Mouse (Mus musculus): ENCODE results near the gene Ntrk3. TPM values are rescaled to one million over a fixed set of nuclear protein-coding genes. Genes with fewer than 3 reads are reported as not detected.

Gene Ntrk3
- polyA plus RNA-seq, 1 experiment from 2014 or later = 37.4 TPM

DNA sequence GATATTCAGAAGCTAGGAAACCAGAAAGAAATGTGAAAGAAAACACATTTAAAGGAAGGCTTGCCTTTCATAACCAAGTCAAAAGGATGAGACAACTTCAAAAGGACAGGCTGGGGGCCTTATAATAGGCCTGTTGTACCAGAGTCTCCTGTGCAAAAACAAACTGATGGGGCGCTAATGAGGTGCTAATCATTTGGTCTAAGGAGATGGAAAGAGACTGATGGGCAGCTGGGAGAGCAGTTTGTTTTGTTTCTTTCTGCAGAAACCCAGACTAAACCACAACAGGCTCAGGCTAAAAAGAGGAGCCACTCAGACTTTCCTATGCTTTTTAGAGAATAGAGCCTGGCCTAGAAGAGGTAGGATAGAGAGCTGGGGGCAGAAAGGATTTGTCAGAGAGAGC, 554.4 kb downstream of the Ntrk3 start:
- Histone ChIP-seq H3K27ac (ENCODE audit: low read length) (no peak overlapping the region), H3K27me3 (replicated peaks; ENCODE audit: control insufficient read depth, insufficient read depth, low read length) (no peaks in the 10 kb centered on the region), H3K36me3 (ENCODE audit: control insufficient read depth, insufficient read depth) (peaks cover 2% of the 10 kb centered on the region; the same call in 1 of the 2 replicates), H3K4me3 (replicated peaks; ENCODE audit: low read length) (no peak overlapping the region), H3K9me3 (ENCODE audit: control insufficient read depth, low read length) (no peaks in the 10 kb centered on the region), H3K4me2 (ENCODE audit: low read length) (no peak overlapping the region), H3K9ac (replicated peaks; ENCODE audit: low read depth, low read length) (no peak overlapping the region), H3K4me1 (replicated peaks; ENCODE audit: control insufficient read depth, insufficient read depth, low read length) (no peaks in the 10 kb centered on the region; the same call in 1 of the 2 replicates)
- WGBS = 20% methylated on average over 1 of the region's 1 CpGs
- ATAC-seq = peak; percentile 57

- no peak overlapping the region for H3K4me3 ChIP-seq (replicated peaks; ENCODE audit: low read length)
- ATAC-seq = 0 out of 2 replicates have a peak, but pooled peaks have one; percentile 43
These were observed 557.7 kb downstream of the Ntrk3 start for GRCm38 (mm10) chr7:78179996-78180665.

GRCm38 (mm10) chr7:78172267-78172955, 565.4 kb downstream of the Ntrk3 start:
- H3K4me2 ChIP-seq (ENCODE audit: low read length) = no peak overlapping the region
- H3K4me1 ChIP-seq (replicated peaks; ENCODE audit: control insufficient read depth, insufficient read depth, low read length) = no peaks in the 10 kb centered on the region
- no peaks in the 10 kb centered on the region for H3K27me3 ChIP-seq (replicated peaks; ENCODE audit: control insufficient read depth, insufficient read depth, low read length)
- H3K9me3 ChIP-seq (ENCODE audit: control insufficient read depth, low read length) = no peaks in the 10 kb centered on the region
- no peak overlapping the region for H3K9ac ChIP-seq (replicated peaks; ENCODE audit: low read depth, low read length)
- H3K36me3 ChIP-seq (ENCODE audit: control insufficient read depth, insufficient read depth) = no peaks in the 10 kb centered on the region
- no peak overlapping the region for H3K4me3 ChIP-seq (replicated peaks; ENCODE audit: low read length)
- WGBS = 82% methylated on average over 5 of the region's 5 CpGs
- ATAC-seq = no peak
- H3K27ac ChIP-seq (ENCODE audit: low read length) = no peak overlapping the region

More at GRCm38 (mm10) chr7:78179996-78180665, 557.7 kb downstream of the Ntrk3 start:
- Histone ChIP-seq H3K36me3 (ENCODE audit: control insufficient read depth, insufficient read depth) (no peaks in the 10 kb centered on the region), H3K9me3 (ENCODE audit: control insufficient read depth, low read length) (no peaks in the 10 kb centered on the region), H3K27me3 (replicated peaks; ENCODE audit: control insufficient read depth, insufficient read depth, low read length) (no peaks in the 10 kb centered on the region), H3K4me1 (replicated peaks; ENCODE audit: control insufficient read depth, insufficient read depth, low read length) (no peaks in the 10 kb centered on the region; the same call in 1 of the 2 replicates), H3K9ac (replicated peaks; ENCODE audit: low read depth, low read length) (no peak overlapping the region), H3K4me2 (ENCODE audit: low read length) (no peak overlapping the region), H3K27ac (ENCODE audit: low read length) (no peak overlapping the region)
- 46% methylated on average over 4 of the region's 4 CpGs for WGBS

GRCm38 (mm10) chr7:78165466-78165865, 572.3 kb downstream of the Ntrk3 start:
- peak overlapping the region; percentile 58; the same call in 1 of the 2 replicates for H3K27ac ChIP-seq (ENCODE audit: low read length)

GRCm38 (mm10) chr7:78157946-78158345, 579.9 kb downstream of the Ntrk3 start:
- Histone ChIP-seq H3K27ac (ENCODE audit: low read length) (no peak overlapping the region), H3K9ac (replicated peaks; ENCODE audit: low read depth, low read length) (no peak overlapping the region), H3K27me3 (replicated peaks; ENCODE audit: control insufficient read depth, insufficient read depth, low read length) (no peaks in the 10 kb centered on the region), H3K4me2 (ENCODE audit: low read length) (no peak overlapping the region), H3K9me3 (ENCODE audit: control insufficient read depth, low read length) (no peaks in the 10 kb centered on the region), H3K36me3 (ENCODE audit: control insufficient read depth, insufficient read depth) (no peaks in the 10 kb centered on the region), H3K4me3 (replicated peaks; ENCODE audit: low read length) (no peak overlapping the region), H3K4me1 (replicated peaks; ENCODE audit: control insufficient read depth, insufficient read depth, low read length) (no peaks in the 10 kb centered on the region)
- no peak for ATAC-seq
- 93% methylated on average over 2 of the region's 2 CpGs for WGBS

More at GRCm38 (mm10) chr7:78165466-78165865, 572.3 kb downstream of the Ntrk3 start:
- peak; percentile 65 for ATAC-seq
- H3K4me2 ChIP-seq (ENCODE audit: low read length) = no peak overlapping the region
- no peaks in the 10 kb centered on the region for H3K9me3 ChIP-seq (ENCODE audit: control insufficient read depth, low read length)
- no peak overlapping the region for H3K4me3 ChIP-seq (replicated peaks; ENCODE audit: low read length)
- 20% methylated on average over 1 of the region's 1 CpGs for WGBS
- no peaks in the 10 kb centered on the region for H3K36me3 ChIP-seq (ENCODE audit: control insufficient read depth, insufficient read depth)
- 0 out of 2 replicates have a peak, but pooled peaks cover 2% of the 10 kb centered on the region for H3K4me1 ChIP-seq (replicated peaks; ENCODE audit: control insufficient read depth, insufficient read depth, low read length)
- H3K9ac ChIP-seq (replicated peaks; ENCODE audit: low read depth, low read length) = no peak overlapping the region
- no peaks in the 10 kb centered on the region for H3K27me3 ChIP-seq (replicated peaks; ENCODE audit: control insufficient read depth, insufficient read depth, low read length)

DNA sequence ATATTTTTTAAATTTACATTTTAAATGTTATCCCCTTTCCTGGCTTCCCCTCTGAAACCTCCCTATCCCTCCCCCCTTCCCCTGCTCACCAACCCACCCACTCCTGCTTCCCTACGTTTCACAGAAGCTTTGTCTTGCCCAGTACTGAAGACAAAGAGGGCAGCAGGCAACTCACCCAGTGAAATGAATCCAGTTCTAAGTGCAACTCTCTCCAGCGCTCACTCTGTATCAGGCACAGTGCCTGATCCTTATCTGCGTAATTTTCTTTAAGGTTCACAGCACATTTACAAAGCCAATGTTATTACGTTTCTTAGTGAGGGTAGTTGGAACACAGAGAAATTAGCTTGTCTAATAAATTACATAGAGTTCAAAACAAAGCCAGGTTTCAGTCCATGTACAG, 592.6 kb downstream of the Ntrk3 start:
- no peak for ATAC-seq
- Histone ChIP-seq H3K9me3 (ENCODE audit: control insufficient read depth, low read length) (no peaks in the 10 kb centered on the region), H3K9ac (replicated peaks; ENCODE audit: low read depth, low read length) (no peak overlapping the region), H3K4me2 (ENCODE audit: low read length) (no peak overlapping the region), H3K27me3 (replicated peaks; ENCODE audit: control insufficient read depth, insufficient read depth, low read length) (no peaks in the 10 kb centered on the region), H3K4me3 (replicated peaks; ENCODE audit: low read length) (no peak overlapping the region), H3K36me3 (ENCODE audit: control insufficient read depth, insufficient read depth) (no peaks in the 10 kb centered on the region), H3K4me1 (replicated peaks; ENCODE audit: control insufficient read depth, insufficient read depth, low read length) (no peaks in the 10 kb centered on the region), H3K27ac (ENCODE audit: low read length) (no peak overlapping the region)
- 11% methylated on average over 4 of the region's 4 CpGs for WGBS

DNA sequence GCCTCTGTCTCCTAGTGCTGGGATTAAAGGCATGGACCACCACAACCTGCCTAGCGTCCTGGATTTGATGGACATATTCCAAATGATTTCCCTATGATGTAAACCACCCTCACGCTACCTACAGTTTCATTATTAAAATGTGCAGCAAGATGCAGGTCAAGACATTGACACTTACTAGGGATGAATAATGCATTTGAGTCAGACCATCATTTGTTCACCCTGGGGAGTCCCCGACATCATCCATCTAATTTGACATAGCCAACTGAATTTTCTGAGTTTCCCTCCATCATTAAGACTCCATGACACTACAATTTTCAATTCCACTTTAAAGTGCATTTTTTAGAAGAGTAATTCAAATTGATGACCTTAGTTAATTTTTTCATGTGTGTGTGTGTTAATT, 593.0 kb downstream of the Ntrk3 start:
- no peak overlapping the region for H3K4me2 ChIP-seq (ENCODE audit: low read length)
- H3K27me3 ChIP-seq (replicated peaks; ENCODE audit: control insufficient read depth, insufficient read depth, low read length) = no peaks in the 10 kb centered on the region
- ATAC-seq = no peak
- H3K9ac ChIP-seq (replicated peaks; ENCODE audit: low read depth, low read length) = no peak overlapping the region
- H3K36me3 ChIP-seq (ENCODE audit: control insufficient read depth, insufficient read depth) = no peaks in the 10 kb centered on the region
- no peaks in the 10 kb centered on the region for H3K4me1 ChIP-seq (replicated peaks; ENCODE audit: control insufficient read depth, insufficient read depth, low read length)
- 48% methylated on average over 3 of the region's 3 CpGs for WGBS
- no peak overlapping the region for H3K4me3 ChIP-seq (replicated peaks; ENCODE audit: low read length)
- no peaks in the 10 kb centered on the region for H3K9me3 ChIP-seq (ENCODE audit: control insufficient read depth, low read length)
- no peak overlapping the region for H3K27ac ChIP-seq (ENCODE audit: low read length)

- no peak overlapping the region for H3K4me2 ChIP-seq (ENCODE audit: low read length)
- H3K9me3 ChIP-seq (ENCODE audit: control insufficient read depth, low read length) = no peaks in the 10 kb centered on the region
- 90% methylated on average over 1 of the region's 1 CpGs for WGBS
- H3K27me3 ChIP-seq (replicated peaks; ENCODE audit: control insufficient read depth, insufficient read depth, low read length) = no peaks in the 10 kb centered on the region
- H3K9ac ChIP-seq (replicated peaks; ENCODE audit: low read depth, low read length) = no peak overlapping the region
- no peak for ATAC-seq
- no peak overlapping the region for H3K27ac ChIP-seq (ENCODE audit: low read length)
- no peak overlapping the region for H3K4me3 ChIP-seq (replicated peaks; ENCODE audit: low read length)
- H3K4me1 ChIP-seq (replicated peaks; ENCODE audit: control insufficient read depth, insufficient read depth, low read length) = no peaks in the 10 kb centered on the region
- no peaks in the 10 kb centered on the region for H3K36me3 ChIP-seq (ENCODE audit: control insufficient read depth, insufficient read depth)
These were observed 607.8 kb downstream of the Ntrk3 start for GRCm38 (mm10) chr7:78129966-78130365.

All from forebrain, embryonic 16.5 days (tissue).